Mouse (Mus musculus): ENCODE data around the gene Svopl.

Svopl gene

DNA sequence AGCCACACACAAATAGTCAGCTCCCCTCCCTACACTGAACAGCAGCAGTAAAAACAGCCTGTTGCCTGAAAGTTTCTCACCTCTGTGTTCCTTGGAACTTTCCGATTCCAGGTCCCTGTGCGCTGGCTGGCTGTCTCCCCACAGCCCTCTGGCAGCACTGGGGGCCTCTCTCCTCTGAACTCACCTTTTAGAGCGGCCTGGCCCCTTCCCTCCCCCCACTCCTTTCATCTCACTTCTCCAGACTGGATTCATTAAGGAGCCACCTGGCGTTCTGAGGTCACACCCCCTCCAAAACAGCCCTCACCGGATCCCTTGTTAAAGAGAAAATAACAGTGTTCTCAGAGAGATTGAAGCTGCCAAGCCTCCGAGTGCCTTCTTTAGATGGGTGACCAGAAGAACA, at the start of gene Svopl:
TSS of gene Svopl (minus strand) at position 159 of the 400 bp plus-strand sequence.
- DNase-seq (ENCODE audit: low read depth in 1 of 2, low spot score in 2 of 2) = no peak

DNA sequence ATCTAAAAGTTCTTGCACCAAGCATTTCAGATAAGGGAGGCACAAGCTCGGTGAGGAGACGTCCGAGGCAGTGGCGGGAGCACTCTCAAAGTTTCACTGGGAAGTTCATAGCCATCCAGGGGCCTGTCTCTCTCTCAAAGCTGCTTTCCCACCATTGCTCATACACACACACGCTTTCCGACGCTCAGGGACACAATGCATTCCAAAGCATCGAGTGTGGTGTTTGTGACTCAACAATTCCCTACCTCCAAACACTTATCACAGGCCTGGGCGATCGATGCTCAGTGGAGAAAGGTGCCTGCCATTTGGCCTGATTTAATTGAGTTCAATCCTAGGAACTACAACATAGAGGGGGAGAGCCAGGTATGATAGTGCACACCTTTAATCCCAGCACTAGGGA, 47.9 kb upstream of the Svopl start:
- no peak for DNase-seq (ENCODE audit: low read depth in 1 of 2, low spot score in 2 of 2)

DNA sequence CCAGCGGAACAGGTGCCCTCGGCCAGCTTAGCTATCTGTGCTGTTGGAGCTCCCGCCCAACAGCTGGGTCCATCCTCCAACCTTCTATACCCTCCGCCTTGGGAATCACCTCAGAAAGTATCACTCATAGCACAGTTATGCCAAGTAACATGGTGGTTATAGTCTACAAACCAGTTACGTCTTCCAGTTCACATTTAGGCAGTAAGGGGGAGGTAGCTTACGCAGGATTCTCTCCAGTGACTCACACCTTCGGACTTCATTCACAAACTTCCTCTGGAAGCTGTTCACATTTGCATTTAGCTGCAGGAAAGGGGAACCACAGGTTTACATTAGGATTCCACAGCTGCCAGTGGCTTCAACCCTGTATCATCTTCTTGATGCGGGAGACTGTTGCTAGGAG, 45.7 kb upstream of the Svopl start:
- DNase-seq (ENCODE audit: low read depth in 1 of 2, low spot score in 2 of 2) = no peak

DNA sequence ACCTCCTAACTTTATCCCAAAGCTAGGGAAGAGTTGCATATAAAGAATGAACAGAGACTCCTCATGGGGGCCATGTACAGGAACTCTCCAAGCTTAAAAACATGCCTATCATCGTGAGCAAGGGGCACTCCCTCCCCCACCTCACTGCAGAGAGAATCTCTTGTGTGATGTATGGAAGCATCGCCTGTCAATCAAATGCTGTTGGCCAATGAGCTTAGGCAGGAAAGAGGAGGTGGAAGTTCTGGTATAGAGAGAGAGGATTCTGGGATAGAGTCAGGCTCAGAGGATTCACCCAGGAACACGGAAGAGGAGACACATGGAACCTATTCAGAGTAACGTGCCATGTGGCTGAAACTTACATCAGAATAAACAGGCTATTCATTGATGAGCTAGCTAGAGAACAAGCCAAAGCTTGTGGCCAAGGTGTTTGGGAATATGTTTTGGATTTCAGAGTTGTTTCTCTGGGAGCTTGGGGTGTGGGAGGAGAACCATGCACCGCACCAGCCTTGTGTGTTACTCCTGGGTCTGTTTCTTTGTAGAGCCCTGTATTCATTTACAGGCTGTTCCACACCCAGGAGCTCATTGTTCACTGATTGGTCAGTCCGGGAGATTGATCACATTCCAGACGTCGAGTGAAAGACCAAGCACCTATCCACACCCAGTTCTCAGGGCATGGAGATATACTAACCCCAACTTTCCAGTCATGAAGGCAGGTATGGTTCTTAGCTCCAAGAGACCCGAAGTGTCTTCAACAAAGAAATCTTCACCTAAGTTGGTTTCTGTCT, 40.6 kb upstream of the Svopl start:
- DNase-seq (ENCODE audit: low read depth in 1 of 2, low spot score in 2 of 2) = no peak

DNA sequence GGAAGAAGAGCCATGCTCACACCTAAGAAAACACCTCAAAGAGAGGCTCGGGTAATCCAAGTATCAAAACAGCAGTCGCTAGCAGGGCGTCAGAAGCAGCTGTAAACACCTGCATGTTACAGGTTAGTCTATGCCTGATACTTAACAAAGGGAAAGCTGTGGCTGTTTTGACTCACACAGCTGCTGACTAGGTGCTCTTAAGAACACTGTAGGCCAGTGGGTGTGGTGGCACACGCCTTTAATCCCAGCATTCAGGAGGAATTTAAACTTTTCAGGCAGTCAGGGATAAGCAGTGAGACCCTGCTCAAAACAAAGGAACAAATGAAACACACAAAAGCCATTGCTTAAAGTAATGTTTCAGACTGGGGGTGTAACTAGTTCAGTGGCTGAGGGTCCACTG, 36.4 kb upstream of the Svopl start:
- no peak for DNase-seq (ENCODE audit: low read depth in 1 of 2, low spot score in 2 of 2)

DNA sequence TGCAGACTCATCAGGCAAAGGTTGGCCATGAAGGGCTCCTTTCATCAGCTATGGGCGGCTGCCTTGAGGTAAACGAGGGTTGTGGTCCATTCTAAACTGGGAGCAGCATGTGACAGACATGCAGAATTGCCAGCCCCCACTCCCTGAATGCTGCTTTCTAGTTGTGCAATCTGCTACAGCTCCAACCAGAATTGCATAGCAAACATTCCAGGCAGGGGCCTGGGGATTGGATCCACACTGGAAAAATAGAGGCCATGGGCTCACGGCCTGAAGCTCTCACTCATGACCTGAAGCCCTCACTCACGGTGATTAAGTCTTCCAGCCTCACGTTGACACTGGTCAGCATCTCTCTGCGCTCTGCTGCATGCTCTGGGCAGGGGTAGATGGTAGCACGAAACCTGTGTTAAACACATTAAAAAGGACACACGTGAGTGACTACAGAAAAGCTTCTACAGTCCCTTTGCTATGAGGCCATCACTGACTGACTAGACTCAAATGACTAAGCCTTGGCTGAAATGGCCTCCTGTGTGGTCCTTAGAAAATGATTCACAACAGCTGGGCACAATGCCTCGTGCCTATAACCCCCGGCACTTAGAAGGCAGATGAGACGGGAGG, 35.0 kb upstream of the Svopl start:
- DNase-seq (ENCODE audit: low read depth in 1 of 2, low spot score in 2 of 2) = no peak

DNA sequence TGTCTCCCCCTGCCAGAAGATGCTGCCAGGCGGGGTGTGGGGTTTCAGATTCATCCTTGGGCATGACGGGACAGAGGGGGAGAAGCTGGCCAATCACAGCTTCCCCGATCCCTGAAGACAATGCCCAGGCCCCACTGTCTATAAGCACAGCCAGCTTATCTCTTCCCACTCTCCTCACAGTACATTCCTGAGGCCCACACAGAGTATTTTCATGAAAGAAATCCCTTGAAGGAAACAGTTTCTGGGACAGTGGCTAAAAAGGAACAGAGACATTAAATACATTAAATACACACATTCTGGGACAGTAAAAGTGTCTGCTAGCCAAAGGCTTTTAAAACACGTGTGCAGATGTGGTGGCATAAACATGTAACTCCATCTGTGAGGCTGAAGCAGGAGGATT, 33.6 kb upstream of the Svopl start:
- no peak for DNase-seq (ENCODE audit: low read depth in 1 of 2, low spot score in 2 of 2)

DNA sequence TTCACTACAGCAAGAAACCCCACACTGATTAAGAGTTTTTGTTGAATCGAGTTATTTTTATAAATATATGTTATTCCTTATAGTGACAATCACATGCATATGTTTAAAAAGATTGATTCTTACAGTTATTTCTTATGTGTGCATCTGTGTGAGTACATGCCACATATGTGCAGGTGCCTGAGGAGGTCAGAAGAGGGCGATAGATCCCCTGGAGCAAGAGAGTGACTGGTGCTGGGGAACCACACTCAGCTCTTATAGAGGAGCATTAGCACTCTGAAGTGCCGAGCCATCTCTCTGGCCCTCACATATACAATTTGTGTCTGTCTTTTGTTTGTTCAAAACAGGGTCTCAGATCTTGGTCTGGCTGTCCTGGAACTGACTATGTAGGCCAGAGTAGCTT, 26.8 kb upstream of the Svopl start:
- no peak for DNase-seq (ENCODE audit: low read depth in 1 of 2, low spot score in 2 of 2)

DNA sequence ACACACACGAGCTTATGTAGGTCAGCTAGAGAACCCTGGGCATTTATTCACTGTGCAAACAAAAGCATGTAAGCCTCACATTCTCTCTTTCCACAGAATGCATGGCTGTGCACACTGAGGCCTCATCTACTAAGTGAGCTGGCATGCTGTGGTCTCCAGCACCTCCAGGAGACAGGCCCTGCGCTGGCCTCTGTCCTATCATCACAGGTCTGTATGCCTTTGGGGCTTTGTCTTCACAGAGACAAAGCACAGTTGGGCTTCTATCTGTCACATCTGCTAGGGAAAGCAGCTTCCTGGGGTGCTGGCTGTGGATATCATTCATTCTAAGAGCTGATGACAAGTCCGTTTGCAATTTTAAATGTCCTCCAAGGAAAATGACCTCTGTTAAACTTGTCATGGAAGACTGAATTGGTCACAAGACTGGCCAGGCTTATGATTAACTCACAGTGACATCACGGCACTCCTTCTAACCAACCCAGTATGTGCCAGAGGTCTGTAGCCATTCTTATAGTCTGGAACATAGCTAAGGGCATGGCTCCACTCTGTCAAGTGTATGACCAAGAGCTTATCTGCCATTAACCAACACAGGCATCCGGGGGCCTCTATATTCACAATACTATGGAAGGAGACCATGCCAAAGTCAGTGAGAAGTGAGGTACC, 25.5 kb upstream of the Svopl start:
- no peak for DNase-seq (ENCODE audit: low read depth in 1 of 2, low spot score in 2 of 2)

DNA sequence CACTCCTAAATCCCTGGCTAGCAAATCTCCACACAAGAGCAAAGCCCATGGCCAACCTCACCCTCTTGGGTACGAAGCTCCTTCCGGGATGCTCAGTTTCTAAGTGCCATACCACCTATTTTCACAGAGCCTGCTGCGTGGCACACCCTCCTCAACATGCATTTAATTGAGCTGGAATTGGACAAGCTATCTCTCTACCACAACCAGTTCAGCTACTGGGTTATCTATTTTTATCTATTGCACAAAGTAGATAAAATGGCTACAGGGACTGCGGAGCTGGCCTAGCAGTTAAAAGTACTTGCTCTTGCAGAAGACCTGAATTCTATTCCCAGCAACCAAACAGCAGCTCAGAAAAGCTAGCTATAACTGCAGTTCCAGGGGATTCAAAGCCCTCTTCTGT, 24.5 kb upstream of the Svopl start:
- DNase-seq (ENCODE audit: low read depth in 1 of 2, low spot score in 2 of 2) = no peak

DNA sequence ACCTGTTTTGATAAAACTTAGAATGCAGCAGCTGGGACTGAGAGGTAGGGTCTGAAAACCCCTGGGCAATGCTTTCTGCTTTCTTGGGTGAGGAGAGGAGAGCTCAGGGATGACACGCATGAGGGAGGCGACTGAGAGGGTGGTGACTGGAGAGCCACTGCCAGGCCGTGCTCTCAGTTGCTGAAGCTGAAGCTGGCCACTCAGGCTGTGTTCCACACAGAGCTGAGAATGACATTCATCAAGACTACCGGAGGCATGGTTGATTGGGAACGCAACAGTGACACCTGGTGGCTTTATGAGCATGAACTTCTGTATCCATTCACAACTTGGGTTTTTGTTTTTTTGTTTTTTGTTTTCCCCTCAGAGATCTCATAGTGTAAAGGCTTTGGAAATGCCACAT, 19.4 kb upstream of the Svopl start:
- peak in 1 of 2 experiments; percentile 8 for DNase-seq (ENCODE audit: low read depth in 1 of 2, low spot score in 2 of 2)

DNA sequence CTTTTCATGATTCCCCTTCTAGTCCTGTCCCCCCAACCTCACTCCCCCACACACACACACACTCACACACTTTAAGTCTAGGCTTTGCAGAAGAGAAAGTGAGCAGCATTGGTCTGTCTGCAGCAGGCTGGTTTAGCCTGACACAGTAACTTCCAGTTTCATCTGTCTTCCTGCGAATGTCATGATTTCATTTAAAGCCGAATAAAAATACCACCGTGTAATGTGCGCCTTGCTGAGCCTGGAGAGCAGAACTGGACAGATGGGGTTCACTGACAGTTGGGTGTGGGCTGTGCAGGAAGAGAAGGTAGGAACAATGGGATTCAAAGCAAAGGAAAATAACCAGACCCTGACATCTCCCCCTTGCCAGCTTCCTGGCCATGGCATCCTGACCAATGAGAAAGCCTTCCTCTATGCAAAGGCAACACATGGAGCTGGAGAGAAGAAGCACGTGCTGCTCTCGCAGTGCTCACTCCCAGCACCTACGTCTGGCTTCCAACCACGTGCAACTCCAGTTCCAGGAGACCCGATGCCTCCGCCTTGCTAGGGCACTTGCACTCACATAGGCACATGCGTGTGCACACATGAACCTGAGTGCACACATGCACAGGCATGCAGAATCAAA, 18.8 kb upstream of the Svopl start:
- DNase-seq (ENCODE audit: low read depth in 1 of 2, low spot score in 2 of 2) = no peak

DNA sequence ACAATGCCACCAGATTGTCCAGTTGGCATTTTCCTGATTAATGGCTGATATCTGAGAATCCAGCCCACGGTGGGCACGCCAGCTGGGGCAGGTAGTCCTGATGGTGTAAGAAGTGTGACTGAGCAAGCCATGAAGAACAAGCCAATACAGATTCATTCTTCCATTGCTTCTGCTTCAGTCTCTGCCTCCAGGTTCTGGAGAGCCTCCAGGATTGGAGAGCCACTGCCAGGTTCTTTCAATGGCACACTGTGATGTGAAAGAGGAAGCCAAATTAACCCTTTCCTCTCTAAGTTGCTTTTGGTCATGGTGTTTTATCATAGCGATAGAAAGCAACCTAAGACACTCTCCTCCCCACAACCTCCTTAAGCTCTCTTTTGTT, 18.3 kb upstream of the Svopl start:
- DNase-seq (ENCODE audit: low read depth in 1 of 2, low spot score in 2 of 2) = no peak

DNA sequence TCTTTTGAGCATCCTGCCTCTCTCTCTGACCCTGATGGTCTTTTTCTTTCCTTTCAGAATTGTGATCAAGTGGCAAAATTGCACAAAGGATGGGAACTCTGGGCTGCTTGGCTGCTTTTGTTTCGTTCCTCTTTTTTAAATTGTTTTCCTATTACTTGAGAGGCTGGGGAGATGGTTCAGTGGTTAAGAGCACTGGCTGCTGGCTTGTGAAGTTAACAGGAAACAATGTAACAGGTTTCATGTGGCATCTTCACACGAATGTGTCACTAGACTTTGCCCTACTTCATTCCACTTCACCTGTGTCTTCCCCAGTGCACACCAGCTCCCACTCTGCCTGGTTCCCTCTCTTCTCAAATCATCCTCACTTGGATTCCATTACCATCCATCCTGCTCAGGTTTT, 17.8 kb upstream of the Svopl start:
- no peak for DNase-seq (ENCODE audit: low read depth in 1 of 2, low spot score in 2 of 2)

DNA sequence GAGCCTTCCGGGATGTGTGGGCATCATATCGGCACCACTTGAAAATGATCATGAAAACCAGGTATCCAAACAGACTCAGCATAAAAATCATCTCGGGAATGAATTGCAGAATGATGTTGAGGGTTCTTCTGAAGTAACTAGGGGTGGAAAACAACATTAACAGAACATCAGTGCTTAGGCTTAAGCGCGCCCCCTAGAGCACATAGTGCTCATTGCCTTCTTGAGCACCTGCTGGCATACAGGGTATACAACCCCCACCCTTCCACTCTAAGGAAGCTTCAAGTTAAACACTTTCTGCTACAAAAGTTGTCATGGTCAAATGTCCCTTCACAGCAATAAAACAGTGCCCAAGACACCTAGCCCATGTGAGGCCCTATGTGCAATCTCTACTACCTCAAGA, 12.0 kb upstream of the Svopl start:
- DNase-seq (ENCODE audit: low read depth in 1 of 2, low spot score in 2 of 2) = no peak

DNA sequence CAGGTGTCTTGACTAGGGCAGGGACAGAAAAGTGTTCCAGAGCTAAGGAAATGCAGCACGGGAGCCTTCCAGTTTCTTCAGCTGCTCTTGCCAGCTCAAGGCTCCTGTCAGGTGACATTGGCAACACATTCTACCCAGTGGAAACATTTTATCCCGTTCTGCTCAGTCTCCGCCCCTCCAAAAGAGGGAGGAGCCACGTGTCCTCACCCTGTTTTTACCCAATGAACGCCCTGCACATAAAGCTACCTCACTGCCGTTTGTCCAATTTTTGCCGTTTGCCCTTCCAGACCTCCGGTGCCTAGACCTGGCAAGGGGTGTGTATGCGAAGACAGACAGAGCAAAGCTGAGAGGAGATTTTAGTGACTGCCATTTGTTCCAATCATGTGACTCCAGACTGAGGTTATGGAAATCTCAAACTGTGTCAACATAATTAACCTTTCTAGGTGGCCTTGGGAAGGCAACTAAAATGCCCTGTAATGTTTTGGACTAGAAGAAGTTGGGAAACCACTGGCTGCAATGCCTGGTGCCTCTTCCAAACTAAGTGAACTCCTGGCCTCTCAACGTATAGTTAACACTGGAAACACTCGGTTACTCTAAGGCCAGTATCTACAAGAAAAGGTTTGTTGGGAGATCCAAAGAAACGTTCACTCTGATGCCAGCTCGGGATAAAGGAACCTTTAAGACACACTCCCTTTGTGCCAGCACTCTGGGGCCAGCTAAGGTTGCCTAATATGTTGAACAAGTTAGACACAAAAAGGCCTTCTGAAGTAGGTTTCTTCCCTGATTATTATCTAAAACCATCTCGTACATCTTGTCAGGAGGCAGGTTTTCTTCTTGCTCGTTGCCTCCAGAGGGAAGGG, 8.9 kb upstream of the Svopl start:
- no peak for DNase-seq (ENCODE audit: low read depth in 1 of 2, low spot score in 2 of 2)

DNA sequence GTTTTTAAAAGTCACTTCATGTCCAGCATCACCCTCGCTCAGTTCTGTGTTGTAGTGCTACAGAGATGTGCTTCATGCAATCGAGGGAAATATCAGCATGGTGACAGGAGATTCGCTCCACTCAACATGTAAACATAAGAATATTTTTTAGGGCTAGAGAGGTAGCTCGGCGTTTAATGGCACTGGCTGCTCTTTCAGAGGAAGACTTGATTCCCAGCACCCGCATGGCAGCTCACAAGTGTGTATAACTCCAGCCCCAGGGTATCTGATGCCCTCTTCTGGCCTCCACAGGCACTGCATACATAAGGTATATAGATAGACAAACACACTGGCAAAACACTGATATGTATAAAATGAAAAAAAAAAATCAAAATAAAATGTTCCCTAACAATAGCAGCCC, 2.8 kb upstream of the Svopl start:
- no peak for DNase-seq (ENCODE audit: low read depth in 1 of 2, low spot score in 2 of 2)

DNA sequence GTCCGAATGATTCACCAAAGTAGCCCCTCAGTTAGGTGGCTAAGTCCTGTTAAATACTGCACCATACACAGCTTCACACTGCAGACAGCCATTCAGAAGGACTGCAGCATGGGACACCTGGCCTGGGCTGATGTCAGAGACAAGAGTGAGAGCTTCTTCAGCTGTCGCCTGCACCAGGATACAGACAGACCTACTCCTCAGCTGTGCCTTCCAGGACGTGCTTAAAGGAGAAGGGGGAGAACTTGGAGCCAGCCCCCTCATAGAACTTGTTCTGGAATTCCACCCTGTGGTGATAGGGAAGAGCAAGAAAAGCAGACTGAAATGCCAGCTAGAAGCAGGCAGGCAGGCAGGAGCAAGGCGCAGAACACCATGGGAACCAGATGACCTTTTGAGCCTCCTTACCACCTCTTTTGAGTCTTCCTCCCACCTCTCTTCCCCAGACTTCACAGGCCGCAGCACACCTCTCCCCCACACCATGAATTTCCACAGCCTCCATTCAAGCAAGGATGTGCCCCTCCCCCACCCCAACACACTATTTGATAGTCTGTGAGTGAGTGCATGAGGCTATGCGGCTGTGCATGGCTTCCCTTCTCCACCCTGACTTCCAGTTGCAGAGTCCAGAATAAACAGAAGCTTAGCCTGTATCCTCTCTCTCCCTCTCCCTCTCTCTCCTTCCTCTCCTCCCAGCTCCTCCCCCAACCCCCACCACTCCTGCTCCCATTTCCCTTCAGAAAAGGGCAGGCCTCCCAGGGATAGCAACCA, 2.2 kb upstream of the Svopl start:
- DNase-seq (ENCODE audit: low read depth in 1 of 2, low spot score in 2 of 2) = no peak

DNA sequence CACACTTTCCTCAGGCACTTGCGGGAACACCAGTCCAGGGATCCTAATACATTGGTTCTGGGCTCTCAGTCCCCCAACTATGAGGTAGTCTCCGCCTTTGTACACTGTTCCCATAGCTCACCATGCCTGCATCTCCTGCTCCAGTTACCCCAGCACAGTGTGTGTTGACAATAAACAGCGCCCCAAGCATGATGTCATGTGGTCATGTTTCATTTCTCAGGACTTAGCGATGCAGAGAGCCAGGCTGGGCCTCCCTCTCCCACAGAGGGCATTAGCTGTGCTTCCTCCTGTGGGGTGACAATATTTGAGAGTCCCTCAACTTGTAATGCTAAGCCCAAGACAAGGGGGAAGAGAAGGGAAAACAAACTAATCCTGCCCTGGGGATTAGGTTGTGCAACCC, 1.2 kb upstream of the Svopl start:
- no peak for DNase-seq (ENCODE audit: low read depth in 1 of 2, low spot score in 2 of 2)

DNA sequence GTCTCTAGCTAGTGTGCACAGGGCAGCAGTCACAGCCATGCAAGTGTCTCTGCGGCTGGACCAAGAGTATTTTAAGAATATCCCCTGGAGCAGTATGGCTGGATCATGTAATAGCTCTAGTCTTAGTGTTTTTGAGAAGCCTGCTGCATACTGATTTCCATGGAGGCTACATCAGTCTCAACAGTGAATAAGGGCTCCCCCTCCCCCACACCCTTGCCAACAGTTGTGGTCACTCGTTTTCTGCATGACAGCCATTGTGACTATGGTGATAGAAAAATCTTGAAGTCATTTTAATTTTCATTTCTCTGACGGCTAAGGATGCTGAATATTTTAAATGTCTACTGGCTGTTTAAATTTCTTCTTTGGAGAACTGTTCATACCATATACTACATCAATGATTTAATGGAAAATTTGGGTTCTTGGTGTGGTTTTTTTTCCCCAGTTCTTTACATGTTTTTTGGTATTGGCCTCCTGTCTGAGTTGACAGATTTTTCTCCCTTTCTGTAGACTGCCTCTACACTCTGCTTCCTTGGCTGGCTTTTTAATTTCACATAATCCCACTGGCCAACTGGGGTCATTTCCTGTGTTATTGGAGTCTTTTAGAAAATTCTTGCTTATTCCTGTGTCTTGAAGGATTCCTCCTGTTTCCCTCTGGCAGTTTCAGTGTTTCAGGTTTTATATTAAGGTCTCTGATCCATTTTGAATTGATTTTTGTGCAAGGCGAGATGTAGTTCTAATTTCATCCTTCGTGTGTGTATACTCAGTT, 13.8 kb downstream of the Svopl start:
- no peak for DNase-seq (ENCODE audit: low read depth in 1 of 2, low spot score in 2 of 2)

All from monocyte, adult 2 months (primary cell).